Mouse (Mus musculus): ENCODE data around the gene Vapb.

Gene Vapb

GRCm38 (mm10) chr2:173734426-173734825 lies 2.9 kb upstream of the Vapb start:
- DNase-seq (ENCODE audit: low spot score in 2 of 2) = no peak

GRCm38 (mm10) chr2:173738232-173738631 lies 921 bp downstream of the Vapb start:
- DNase-seq (ENCODE audit: low spot score in 2 of 2) = no peak

GRCm38 (mm10) chr2:173739107-173739506 lies 1.8 kb downstream of the Vapb start:
- DNase-seq (ENCODE audit: low spot score in 2 of 2) = no peak

- DNase-seq (ENCODE audit: low spot score in 2 of 2) = no peak
Measured at GRCm38 (mm10) chr2:173742090-173742489, 4.8 kb downstream of the Vapb start.

GRCm38 (mm10) chr2:173742744-173743143 lies 5.4 kb downstream of the Vapb start:
- DNase-seq (ENCODE audit: low spot score in 2 of 2) = no peak

GRCm38 (mm10) chr2:173744070-173744815 lies 6.9 kb downstream of the Vapb start:
- no peak for DNase-seq (ENCODE audit: low spot score in 2 of 2)

- no peak for DNase-seq (ENCODE audit: low spot score in 2 of 2)
Measured at GRCm38 (mm10) chr2:173748961-173749659, 11.8 kb downstream of the Vapb start.

GRCm38 (mm10) chr2:173755433-173756144 lies 18.3 kb downstream of the Vapb start:
- no peak for DNase-seq (ENCODE audit: low spot score in 2 of 2)

- no peak for DNase-seq (ENCODE audit: low spot score in 2 of 2)
Measured at GRCm38 (mm10) chr2:173757624-173758155, 20.4 kb downstream of the Vapb start.

GRCm38 (mm10) chr2:173760607-173761006 lies 23.3 kb downstream of the Vapb start:
- DNase-seq (ENCODE audit: low spot score in 2 of 2) = no peak

GRCm38 (mm10) chr2:173764629-173765028 lies 27.3 kb downstream of the Vapb start:
- DNase-seq (ENCODE audit: low spot score in 2 of 2) = no peak

GRCm38 (mm10) chr2:173767959-173768595 lies 30.8 kb downstream of the Vapb start:
- no peak for DNase-seq (ENCODE audit: low spot score in 2 of 2)

GRCm38 (mm10) chr2:173769183-173769582 lies 31.9 kb downstream of the Vapb start:
- no peak for DNase-seq (ENCODE audit: low spot score in 2 of 2)

GRCm38 (mm10) chr2:173770620-173771019 lies 33.3 kb downstream of the Vapb start:
- DNase-seq (ENCODE audit: low spot score in 2 of 2) = no peak

GRCm38 (mm10) chr2:173771706-173772105 lies 34.4 kb downstream of the Vapb start:
- DNase-seq (ENCODE audit: low spot score in 2 of 2) = no peak

GRCm38 (mm10) chr2:173775556-173775955 lies 38.2 kb downstream of the Vapb start:
- DNase-seq (ENCODE audit: low spot score in 2 of 2) = no peak

- no peak for DNase-seq (ENCODE audit: low spot score in 2 of 2)
Measured at GRCm38 (mm10) chr2:173776108-173776507, 38.8 kb downstream of the Vapb start.

- no peak for DNase-seq (ENCODE audit: low spot score in 2 of 2)
Measured at GRCm38 (mm10) chr2:173780931-173781330, 43.6 kb downstream of the Vapb start.

- no peak for DNase-seq (ENCODE audit: low spot score in 2 of 2)
Measured at GRCm38 (mm10) chr2:173784366-173784765, 47.1 kb downstream of the Vapb start.

GRCm38 (mm10) chr2:173784884-173785283 lies 47.6 kb downstream of the Vapb start:
- DNase-seq (ENCODE audit: low spot score in 2 of 2) = no peak

GRCm38 (mm10) chr2:173789945-173790804 lies 52.9 kb downstream of the Vapb start:
- no peak for DNase-seq (ENCODE audit: low spot score in 2 of 2)

Measured in frontal cortex, postnatal 36 days (tissue).